Mouse (Mus musculus) gastrocnemius, adult 2 months (tissue): ENCODE measurements around the gene Klk11. TPM values are rescaled to one million over a fixed set of nuclear protein-coding genes. Genes with fewer than 3 reads are reported as not detected.

ENCODE experiments used
- DNase-seq: peaks from one replicate; pipeline ENCODE4 v3.0.0; 2022
- H3K27ac ChIP-seq: fragments of 200-600 bp; 2 replicates; pipeline ENCODE4 v1.8.1; 2022; ENCODE audit warnings: mild to moderate bottlenecking
- H3K4me3 ChIP-seq: fragments of 200-600 bp; 2 replicates; pipeline ENCODE4 v1.8.1; 2022; ENCODE audit warnings: mild to moderate bottlenecking, moderate library complexity
- CTCF ChIP-seq: fragments of 200-600 bp; IDR thresholded peaks from 2 replicates; pipeline ENCODE4 v1.8.1; 2022; ENCODE audit warnings: antibody characterized with exemption, mild to moderate bottlenecking, moderate library complexity
- intact Hi-C: fragments of 180-260 bp; cut with DNase I; formaldehyde crosslinking; loops from one replicate; pipeline ENCODE4 v1.15.1; 2025
- total RNA-seq, 2 experiments: library from RNA; stranded (reverse); gene quantifications; 2 replicates each; pipeline ENCODE4 v1.2.3; 2021

Gene Klk11
- total RNA-seq, 2 experiments from 2014 or later = 0.41 TPM; not detected in 1

- Histone ChIP-seq H3K4me3 (no peak overlapping the region), H3K27ac (no peak overlapping the region)
- intact Hi-C loops = no loop called here
- DNase-seq = no peak
- no peak for TF ChIP-seq CTCF
Observed at GRCm38 (mm10) chr7:43778176-43778970, 4.0 kb downstream of the Klk11 start.

- intact Hi-C loops = loop anchor here (5.0 kb wide), 1 partner anchor 98 kb away; no protein-coding TSS in a partner anchor
- DNase-seq = no peak
- Histone ChIP-seq H3K27ac (peak overlapping the region; percentile 3; the same call in 1 of the 2 replicates), H3K4me3 (no peak overlapping the region)
- TF ChIP-seq CTCF = no peak
Observed at GRCm38 (mm10) chr7:43780241-43780640, 5.8 kb downstream of the Klk11 start.

GRCm38 (mm10) chr7:43780746-43781145, 6.3 kb downstream of the Klk11 start, which contains the start of gene Klk10:
TSS of gene Klk10 (plus strand) at chr7:43781035.
- intact Hi-C loops = loop anchor here (5.0 kb wide), 1 partner anchor 98 kb away; no protein-coding TSS in a partner anchor
- Histone ChIP-seq H3K4me3 (peak within 1 kb of the TSS; percentile 13; the same call in 1 of the 2 replicates), H3K27ac (peak within 1 kb of the TSS; percentile 3; the same call in 1 of the 2 replicates)
- no peak for TF ChIP-seq CTCF
- no peak for DNase-seq

GRCm38 (mm10) chr7:43781541-43781940, 7.1 kb downstream of the Klk11 start:
- intact Hi-C loops = loop anchor here (5.0 kb wide), 1 partner anchor 99 kb away; no protein-coding TSS in a partner anchor
- DNase-seq = no peak
- no peak overlapping the region for H3K27ac ChIP-seq
- H3K4me3 ChIP-seq = no peak overlapping the region; the same call in 1 of the 2 replicates
- no peak for TF ChIP-seq CTCF

- Histone ChIP-seq H3K27ac (no peak overlapping the region), H3K4me3 (peak overlapping the region; percentile 65)
- peak; percentile 78 for DNase-seq
- intact Hi-C loops = loop anchor here (5.0 kb wide), 1 partner anchor 100 kb away; no protein-coding TSS in a partner anchor
- peak; percentile 72 for TF ChIP-seq CTCF
Observed at GRCm38 (mm10) chr7:43782275-43783265, 8.2 kb downstream of the Klk11 start.

- intact Hi-C loops = no loop called here
- Histone ChIP-seq H3K4me3 (no peak overlapping the region), H3K27ac (no peak overlapping the region)
- TF ChIP-seq CTCF = no peak; the same call in 1 of the 2 replicates
- no peak for DNase-seq
Observed at GRCm38 (mm10) chr7:43785286-43785685, 10.9 kb downstream of the Klk11 start.

GRCm38 (mm10) chr7:43788096-43788495, 13.7 kb downstream of the Klk11 start:
- TF ChIP-seq CTCF = no peak
- no peak overlapping the region for H3K27ac ChIP-seq
- no peak for DNase-seq
- intact Hi-C loops = no loop called here
- no peak overlapping the region for H3K4me3 ChIP-seq

GRCm38 (mm10) chr7:43789295-43789694, 14.9 kb downstream of the Klk11 start:
- TF ChIP-seq CTCF = peak; percentile 27
- intact Hi-C loops = no loop called here
- no peak overlapping the region for H3K4me3 ChIP-seq
- no peak overlapping the region for H3K27ac ChIP-seq
- no peak for DNase-seq

GRCm38 (mm10) chr7:43791591-43791990, 17.2 kb downstream of the Klk11 start, which contains the start of gene Klk9:
TSS of gene Klk9 (plus strand) at chr7:43791891.
- TF ChIP-seq CTCF = no peak
- H3K27ac ChIP-seq = no peak within 1 kb of the TSS
- no peak within 1 kb of the TSS for H3K4me3 ChIP-seq
- no peak for DNase-seq
- intact Hi-C loops = no loop called here

GRCm38 (mm10) chr7:43796355-43796754, 22.0 kb downstream of the Klk11 start:
- no peak for TF ChIP-seq CTCF
- H3K4me3 ChIP-seq = peak overlapping the region; percentile 72
- DNase-seq = no peak
- no peak overlapping the region for H3K27ac ChIP-seq
- intact Hi-C loops = no loop called here

- intact Hi-C loops = no loop called here
Observed at GRCm38 (mm10) chr7:43797333-43797769, 22.9 kb downstream of the Klk11 start, which contains the start of gene Klk8. TSS of gene Klk8 (plus strand) at chr7:43797577.

GRCm38 (mm10) chr7:43797844-43798462, 23.5 kb downstream of the Klk11 start:
- intact Hi-C loops = no loop called here
- peak overlapping the region; percentile 38 for H3K27ac ChIP-seq
- TF ChIP-seq CTCF = no peak
- peak overlapping the region; percentile 72 for H3K4me3 ChIP-seq
- DNase-seq = no peak

More at GRCm38 (mm10) chr7:43797333-43797769, 22.9 kb downstream of the Klk11 start, which contains the start of gene Klk8:
- H3K4me3 ChIP-seq = peak within 1 kb of the TSS; percentile 72
- peak within 1 kb of the TSS; percentile 38 for H3K27ac ChIP-seq
- DNase-seq = peak; percentile 25
- no peak for TF ChIP-seq CTCF
